Mouse (Mus musculus) lung, embryonic 15.5 days (tissue): Measurements from ENCODE around the gene Drc1. TPM values are rescaled to one million over a fixed set of nuclear protein-coding genes. Genes with fewer than 3 reads are reported as not detected.

ENCODE experiments used
- ATAC-seq: fragments of 200-750 bp; cut with Nextera tagmentation; 2 replicates; pipeline ENCODE4 v1.8.0; 2017; ENCODE audit warnings: moderate number of reproducible peaks, borderline replicate concordance; ENCODE audit not compliant: low FRiP score, low TSS enrichment; ENCODE audit errors: extremely low read depth
- H3K27ac ChIP-seq: fragments of 300-500 bp; sonication (generic); 2 replicates; pipeline ENCODE4 v1.5.1; 2015; ENCODE audit warnings: moderate library complexity, mild to moderate bottlenecking, inconsistent platforms
- H3K27me3 ChIP-seq: fragments of 300-500 bp; sonication (generic); 2 replicates; pipeline ENCODE4 v1.6.1; 2015; ENCODE audit warnings: inconsistent platforms
- H3K36me3 ChIP-seq: fragments of 300-500 bp; sonication (generic); 2 replicates; pipeline ENCODE4 v1.6.1; 2015; ENCODE audit warnings: inconsistent platforms
- H3K4me1 ChIP-seq: fragments of 300-500 bp; sonication (generic); 2 replicates; pipeline ENCODE4 v1.6.1; 2015; ENCODE audit warnings: inconsistent platforms
- H3K4me2 ChIP-seq: fragments of 300-500 bp; sonication (generic); 2 replicates; pipeline ENCODE4 v1.6.1; 2015; ENCODE audit warnings: inconsistent platforms, mild to moderate bottlenecking, moderate library complexity
- H3K4me3 ChIP-seq: fragments of 300-500 bp; sonication (generic); 2 replicates; pipeline ENCODE4 v1.5.1; 2015; ENCODE audit warnings: mild to moderate bottlenecking, inconsistent platforms
- H3K9ac ChIP-seq: fragments of 300-500 bp; sonication (generic); 2 replicates; pipeline ENCODE4 v1.6.1; 2015; ENCODE audit warnings: inconsistent platforms
- H3K9me3 ChIP-seq: fragments of 300-500 bp; sonication (generic); 2 replicates; pipeline ENCODE4 v1.6.1; 2016; ENCODE audit warnings: inconsistent platforms
- WGBS: fragments of 180-500 bp; shearing (Covaris S2); methylation state at CpG from one replicate; pipeline ENCODE4 v1.1.7; 2015; 5-methylcytosine and 5-hydroxymethylcytosine counted together
- polyA plus RNA-seq: library from polyadenylated mRNA; unstranded; fragments of >200 nt; fragmentation: Nextera tagmentation; extraction: Ambion mirVana; gene quantifications from 2 replicates; pipeline ENCODE4 v1.2.1, GENCODE M21; 2015

Gene Drc1
- polyA plus RNA-seq, 1 experiment from 2014 or later = 2.7 TPM

DNA sequence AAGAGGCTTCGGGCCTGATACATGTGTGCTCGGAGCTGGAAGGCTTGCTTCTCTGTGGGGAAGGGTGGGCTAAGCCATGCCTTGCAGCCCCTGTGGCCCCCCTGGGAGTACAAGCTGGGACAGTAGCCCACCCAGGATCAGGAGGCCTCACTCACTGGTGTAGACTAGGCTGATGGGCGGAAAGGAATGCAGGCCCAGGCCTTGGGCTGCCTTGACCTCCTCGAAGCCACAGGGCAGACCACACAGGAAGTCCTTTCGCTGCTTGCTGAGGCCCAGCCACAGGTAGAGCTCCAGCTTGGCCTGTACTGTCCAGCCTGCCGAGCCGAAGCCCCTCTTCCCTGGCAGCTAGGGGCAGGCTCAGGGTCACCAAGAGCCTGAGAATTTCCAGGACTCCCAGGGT is 101.7 kb downstream of the Drc1 start:
- Histone ChIP-seq H3K27ac (no peak overlapping the region), H3K27me3 (no peaks in the 10 kb centered on the region), H3K36me3 (no peaks in the 10 kb centered on the region), H3K4me3 (no peak overlapping the region), H3K4me1 (no peaks in the 10 kb centered on the region), H3K4me2 (no peak overlapping the region), H3K9ac (no peak overlapping the region), H3K9me3 (no peaks in the 10 kb centered on the region)
- ATAC-seq = no peak; the same call in 1 of the 2 replicates
- WGBS = 38% methylated on average over 7 of the region's 7 CpGs

- no peak for ATAC-seq
- Histone ChIP-seq H3K27ac (no peak overlapping the region), H3K36me3 (no peaks in the 10 kb centered on the region), H3K4me1 (no peaks in the 10 kb centered on the region), H3K4me2 (no peak overlapping the region), H3K9ac (no peak overlapping the region), H3K27me3 (no peaks in the 10 kb centered on the region), H3K9me3 (no peaks in the 10 kb centered on the region), H3K4me3 (no peak overlapping the region)
- 78% methylated on average over 6 of the region's 6 CpGs for WGBS
Observed at GRCm38 (mm10) chr5:30387726-30388125, 106.5 kb downstream of the Drc1 start.

- no peaks in the 10 kb centered on the region for H3K9me3 ChIP-seq
- no peak overlapping the region for H3K9ac ChIP-seq
- H3K4me1 ChIP-seq = no peaks in the 10 kb centered on the region
- H3K4me2 ChIP-seq = no peak overlapping the region
- ATAC-seq = no peak
- WGBS = 84% methylated on average over 5 of the region's 5 CpGs
- H3K36me3 ChIP-seq = no peaks in the 10 kb centered on the region
- no peak overlapping the region for H3K27ac ChIP-seq
- H3K4me3 ChIP-seq = no peak overlapping the region
- H3K27me3 ChIP-seq = no peaks in the 10 kb centered on the region
Observed at GRCm38 (mm10) chr5:30389836-30390235, 108.6 kb downstream of the Drc1 start.

DNA sequence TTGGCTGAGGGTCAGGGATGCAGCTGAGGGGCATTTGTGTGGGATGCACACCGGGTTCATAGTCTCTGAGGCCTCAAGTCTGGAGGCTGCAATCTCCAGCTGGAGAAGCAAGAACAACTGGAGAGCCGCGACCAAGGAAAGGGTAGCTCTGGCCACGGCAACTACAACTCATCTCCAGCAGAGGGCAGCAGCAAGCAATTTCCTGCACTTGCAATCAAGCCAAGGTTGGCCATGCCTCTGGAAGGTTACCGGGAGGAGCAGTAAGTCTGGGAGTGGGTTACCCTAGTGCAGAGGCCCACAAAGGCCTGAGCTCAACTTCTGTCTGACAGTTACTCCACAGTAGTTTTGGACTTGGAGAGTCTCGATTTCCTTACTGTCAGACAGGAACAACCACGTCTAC is 110.3 kb downstream of the Drc1 start:
- H3K4me2 ChIP-seq = no peak overlapping the region
- no peak overlapping the region for H3K4me3 ChIP-seq
- H3K27me3 ChIP-seq = no peaks in the 10 kb centered on the region
- peak; percentile 37; the same call in 1 of the 2 replicates for ATAC-seq
- WGBS = 26% methylated on average over 7 of the region's 7 CpGs
- H3K36me3 ChIP-seq = no peaks in the 10 kb centered on the region
- no peak overlapping the region for H3K27ac ChIP-seq
- H3K4me1 ChIP-seq = no peaks in the 10 kb centered on the region
- H3K9me3 ChIP-seq = no peaks in the 10 kb centered on the region
- H3K9ac ChIP-seq = no peak overlapping the region

- Histone ChIP-seq H3K4me1 (no peaks in the 10 kb centered on the region), H3K4me3 (no peak overlapping the region), H3K27ac (no peak overlapping the region), H3K4me2 (no peak overlapping the region), H3K36me3 (no peaks in the 10 kb centered on the region), H3K9ac (no peak overlapping the region), H3K9me3 (no peaks in the 10 kb centered on the region), H3K27me3 (no peaks in the 10 kb centered on the region)
- 75% methylated on average over 5 of the region's 5 CpGs for WGBS
- no peak for ATAC-seq
Observed at GRCm38 (mm10) chr5:30400521-30400920, 119.3 kb downstream of the Drc1 start.

GRCm38 (mm10) chr5:30401165-30401564 is 120.0 kb downstream of the Drc1 start:
- H3K4me3 ChIP-seq = no peak overlapping the region
- no peaks in the 10 kb centered on the region for H3K9me3 ChIP-seq
- no peak for ATAC-seq
- no peak overlapping the region for H3K4me2 ChIP-seq
- 38% methylated on average over 8 of the region's 8 CpGs for WGBS
- no peaks in the 10 kb centered on the region for H3K4me1 ChIP-seq
- no peaks in the 10 kb centered on the region for H3K27me3 ChIP-seq
- no peaks in the 10 kb centered on the region for H3K36me3 ChIP-seq
- no peak overlapping the region for H3K9ac ChIP-seq
- H3K27ac ChIP-seq = no peak overlapping the region

- 17% methylated on average over 9 of the region's 9 CpGs for WGBS
Observed at GRCm38 (mm10) chr5:30406876-30407275, 125.7 kb downstream of the Drc1 start.

DNA sequence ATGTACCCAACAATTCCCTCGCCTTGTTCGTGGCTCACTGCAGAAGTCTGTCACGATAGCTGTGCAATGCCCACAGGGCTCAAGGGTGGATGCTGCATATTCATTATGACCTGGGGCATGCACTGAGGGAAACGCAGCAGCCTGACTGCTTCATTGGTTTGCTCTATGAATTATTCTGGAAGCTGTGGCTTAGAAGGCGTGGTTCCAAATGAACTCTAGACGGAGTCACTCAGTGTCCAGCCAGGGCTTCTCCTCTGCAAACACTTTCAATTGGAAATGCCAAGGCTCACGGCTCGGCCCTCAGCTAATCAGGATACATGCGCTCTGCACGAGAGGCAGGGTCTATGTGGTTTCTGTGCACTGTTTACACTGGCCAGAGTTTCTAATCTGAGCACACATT is 130.3 kb downstream of the Drc1 start:
- WGBS = 51% methylated on average over 10 of the region's 10 CpGs
- H3K4me2 ChIP-seq = no peak overlapping the region

More at GRCm38 (mm10) chr5:30406876-30407275, 125.7 kb downstream of the Drc1 start:
- Histone ChIP-seq H3K27ac (no peak overlapping the region), H3K9ac (no peak overlapping the region), H3K36me3 (no peaks in the 10 kb centered on the region), H3K4me1 (no peaks in the 10 kb centered on the region), H3K9me3 (no peaks in the 10 kb centered on the region), H3K4me2 (no peak overlapping the region), H3K27me3 (no peaks in the 10 kb centered on the region), H3K4me3 (no peak overlapping the region)
- no peak for ATAC-seq

GRCm38 (mm10) chr5:30415381-30415780 is 134.2 kb downstream of the Drc1 start:
- no peak overlapping the region for H3K27ac ChIP-seq
- H3K4me1 ChIP-seq = no peaks in the 10 kb centered on the region
- no peaks in the 10 kb centered on the region for H3K9me3 ChIP-seq
- 46% methylated on average over 2 of the region's 2 CpGs for WGBS
- no peaks in the 10 kb centered on the region for H3K36me3 ChIP-seq
- ATAC-seq = no peak
- no peaks in the 10 kb centered on the region for H3K27me3 ChIP-seq
- H3K4me2 ChIP-seq = no peak overlapping the region
- no peak overlapping the region for H3K9ac ChIP-seq
- H3K4me3 ChIP-seq = no peak overlapping the region

More for the DNA sequence above, 130.3 kb downstream of the Drc1 start:
- Histone ChIP-seq H3K9me3 (no peaks in the 10 kb centered on the region), H3K36me3 (no peaks in the 10 kb centered on the region), H3K4me1 (no peaks in the 10 kb centered on the region), H3K27ac (no peak overlapping the region), H3K9ac (no peak overlapping the region), H3K27me3 (no peaks in the 10 kb centered on the region), H3K4me3 (no peak overlapping the region)
- ATAC-seq = no peak

DNA sequence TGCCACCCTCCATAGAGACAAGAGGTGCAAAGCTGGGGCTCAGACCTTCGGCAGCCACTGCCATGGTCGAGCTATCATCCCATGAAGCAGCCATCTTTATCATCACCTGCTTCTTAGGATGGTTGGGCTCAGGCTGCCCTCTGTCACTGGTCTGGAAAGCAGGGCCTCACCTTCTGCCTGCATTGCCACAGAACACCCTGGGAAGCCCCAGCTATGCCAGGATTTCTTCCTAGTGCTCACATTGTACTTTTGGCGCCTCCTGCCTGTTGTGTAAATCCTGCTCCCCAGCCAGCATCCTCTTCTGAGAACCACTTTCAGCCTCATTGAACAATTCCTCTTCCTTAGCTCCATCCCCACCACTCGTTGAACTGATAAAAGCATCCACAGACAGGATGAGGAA is 134.7 kb downstream of the Drc1 start:
- no peaks in the 10 kb centered on the region for H3K9me3 ChIP-seq
- no peak overlapping the region for H3K27ac ChIP-seq
- H3K9ac ChIP-seq = no peak overlapping the region
- no peaks in the 10 kb centered on the region for H3K27me3 ChIP-seq
- ATAC-seq = no peak
- no peaks in the 10 kb centered on the region for H3K4me1 ChIP-seq
- no peaks in the 10 kb centered on the region for H3K36me3 ChIP-seq
- no peak overlapping the region for H3K4me3 ChIP-seq
- 67% methylated on average over 4 of the region's 4 CpGs for WGBS
- no peak overlapping the region for H3K4me2 ChIP-seq

Other genes starting within 250 kb of the Drc1 start
- gene Tyms, start 207.8 kb upstream of the Drc1 start, polyA plus RNA-seq = 325 and 342 TPM in 2 replicates
- gene Garem2, start 176.2 kb upstream of the Drc1 start, polyA plus RNA-seq = 0.22 and 0.25 TPM in 2 replicates
- not detected in 2 replicates for gene 3110082J24Rik, start 175.3 kb upstream of the Drc1 start, polyA plus RNA-seq
- 143 TPM in 2 replicates for gene Hadha, start 126.2 kb upstream of the Drc1 start, polyA plus RNA-seq
- 128 and 138 TPM in 2 replicates for gene Hadhb, start 126.1 kb upstream of the Drc1 start, polyA plus RNA-seq
- gene Adgrf3, start 75.7 kb upstream of the Drc1 start, polyA plus RNA-seq = 0.22 TPM in 1 of 2 replicates, not detected in the other
- 17.0 and 18.1 TPM in 2 replicates for gene Selenoi, start 48.8 kb upstream of the Drc1 start, polyA plus RNA-seq
- gene Otof, start 180.5 kb downstream of the Drc1 start, polyA plus RNA-seq = 0.81 TPM in 2 replicates
- 2.0 and 2.7 TPM in 2 replicates for gene 1700001C02Rik, start 184.7 kb downstream of the Drc1 start, polyA plus RNA-seq